Mouse (Mus musculus) C2C12 (cell line): ENCODE measurements around the gene Zfp580.

Source experiments
- CTCF ChIP-seq: IDR thresholded peaks from one replicate; pipeline ENCODE4 v1.5.1; 2011; ENCODE audit not compliant: control insufficient read depth, insufficient read depth, insufficient read length
- MYOD1 ChIP-seq: IDR thresholded peaks from one replicate; pipeline ENCODE4 v1.6.1; 2011; ENCODE audit warnings: low read depth; ENCODE audit not compliant: control insufficient read depth, insufficient read length

GRCm38 (mm10) chr7:5064886-5065285 is 13.5 kb downstream of the Zfp580 start:
- TF ChIP-seq CTCF: no peak
- no peak for TF ChIP-seq MYOD1
